Mouse (Mus musculus): ENCODE data around the gene Kras. TPM values are rescaled to one million over a fixed set of nuclear protein-coding genes. Genes with fewer than 3 reads are reported as not detected.

Kras gene
- total and polyA plus RNA-seq, 3 experiments: 5.9 to 32.8 (median 18.8) TPM

DNA sequence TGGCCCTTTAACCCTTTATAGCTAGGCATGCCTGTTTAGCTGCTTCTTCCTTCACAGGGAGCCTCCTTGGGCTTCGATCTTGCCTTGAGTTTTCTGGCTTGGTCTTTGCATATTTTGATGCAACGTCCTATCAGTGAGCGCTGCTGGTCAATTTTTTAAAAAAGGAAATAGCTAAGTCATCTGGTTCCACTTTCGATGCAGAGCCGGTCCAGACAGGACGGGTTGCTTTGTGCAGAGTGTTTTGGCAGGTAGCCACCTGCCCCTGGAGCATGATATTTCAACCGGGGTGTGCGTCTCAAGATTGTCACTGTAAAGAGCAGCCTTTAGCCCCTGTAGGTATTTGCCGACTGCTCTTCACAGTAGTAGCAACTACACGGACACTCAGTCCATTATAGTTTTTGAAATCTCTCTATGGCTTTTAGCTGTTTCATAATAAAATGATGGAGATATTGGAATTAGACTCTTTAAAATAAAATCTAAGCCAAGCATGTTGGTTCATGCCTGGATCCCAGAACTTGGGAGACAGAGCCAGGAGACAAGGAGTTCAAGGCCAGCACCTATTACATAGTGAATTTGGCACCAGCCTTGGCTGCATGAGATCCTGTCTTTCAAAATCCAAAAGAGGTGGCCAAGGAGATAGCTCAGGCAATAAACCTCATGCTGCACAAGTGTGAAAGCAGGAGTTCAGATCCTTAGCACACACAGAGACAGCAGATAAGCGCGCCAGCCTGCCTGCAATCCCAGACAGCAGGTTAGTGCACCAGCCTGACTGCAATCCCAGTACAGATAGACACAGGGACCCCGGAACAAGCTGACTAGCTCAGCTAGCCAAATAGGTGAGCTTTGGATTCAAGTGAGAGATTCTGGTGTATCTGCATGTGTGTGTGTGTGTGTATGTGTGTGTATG lies 41.6 kb upstream of the Kras start:
- Histone ChIP-seq H3K4me2 (ENCODE audit: insufficient read depth, low read depth, poor library complexity, severe bottlenecking) (peak overlapping the region; percentile 90), H3K4me3 (replicated peaks in 1 of 3; ENCODE audit: low read depth in 2 of 3, low read length in 2 of 3, poor library complexity in 1 of 3) (no peak overlapping the region), H3K27ac (ENCODE audit: insufficient read depth, low read depth) (no peak overlapping the region), H3K4me1 (ENCODE audit: control insufficient read depth in 1 of 2, insufficient read depth in 2 of 2) (peaks cover 0 to 20% of the 10 kb centered on the region in 2 experiments; a peak in 3 of 4 replicates), H3K79me2 (replicated peaks; ENCODE audit: control insufficient read depth, extremely low read depth, insufficient read depth, poor library complexity, severe bottlenecking) (no peaks in the 10 kb centered on the region), H3K9me3 (replicated peaks; ENCODE audit: low read length) (peaks cover 4% of the 10 kb centered on the region), H3K9ac (ENCODE audit: insufficient read depth, low read depth) (no peak overlapping the region), H3K27me3 (replicated peaks) (no peaks in the 10 kb centered on the region), H3K36me3 (replicated peaks in 1 of 2; ENCODE audit: control insufficient read depth in 1 of 2, insufficient read depth in 1 of 2, low read length in 1 of 2) (no peaks in the 10 kb centered on the region)
- in situ Hi-C loops (cut with MboI; ENCODE audit: low pct_ligation_motif_present, low pct_unique_long_range_greater_than_20kb, low sequenced_read_pairs) (loop anchor here (5.0 kb wide), 1 partner anchor 51 kb away; no protein-coding TSS in a partner anchor), dilution Hi-C loops (cut with MboI; ENCODE audit: extremely low pct_ligation_motif_present, extremely low pct_unique_long_range_greater_than_20kb, low sequenced_read_pairs) (no loop called here)
- peak; percentile 35 for DNase-seq (ENCODE audit: extremely low read depth)
- TF ChIP-seq NRF1 (IDR thresholded peaks at IDR 0.05; ENCODE audit: low read depth, low read length) (no peak), MAZ (IDR thresholded peaks at IDR 0.05; ENCODE audit: low read depth, low read length) (no peak), PAX5 (IDR thresholded peaks at IDR 0.05; ENCODE audit: low read length) (no peak), JUND (conservative IDR thresholded peaks at IDR 0.05; ENCODE audit: low read depth, low read length) (no peak), USF2 (conservative IDR thresholded peaks at IDR 0.05; ENCODE audit: low read depth, low read length) (no peak), MEF2A (IDR thresholded peaks at IDR 0.05; ENCODE audit: borderline replicate concordance, low read depth, low read length) (0 out of 2 replicates have a peak, but pooled peaks have one; percentile 23), ETS1 (conservative IDR thresholded peaks at IDR 0.05; ENCODE audit: low read depth, low read length) (peak; percentile 56; the same call in 1 of the 2 replicates), EP300 (IDR thresholded peaks at IDR 0.05; ENCODE audit: low read length) (0 out of 2 replicates have a peak, but pooled peaks have one; percentile 13), IRF4 (IDR thresholded peaks at IDR 0.05; ENCODE audit: low read depth, low read length) (peak; percentile 59; the same call in 1 of the 2 replicates), ZNF384 (IDR thresholded peaks at IDR 0.05; ENCODE audit: low read depth, low read length) (peak; percentile 15; the same call in 1 of the 2 replicates), MAFK (IDR thresholded peaks at IDR 0.05; ENCODE audit: insufficient replicate concordance, low read length) (peak; percentile 85), MYC (IDR thresholded peaks at IDR 0.05; ENCODE audit: low read depth, low read length) (no peak)

DNA sequence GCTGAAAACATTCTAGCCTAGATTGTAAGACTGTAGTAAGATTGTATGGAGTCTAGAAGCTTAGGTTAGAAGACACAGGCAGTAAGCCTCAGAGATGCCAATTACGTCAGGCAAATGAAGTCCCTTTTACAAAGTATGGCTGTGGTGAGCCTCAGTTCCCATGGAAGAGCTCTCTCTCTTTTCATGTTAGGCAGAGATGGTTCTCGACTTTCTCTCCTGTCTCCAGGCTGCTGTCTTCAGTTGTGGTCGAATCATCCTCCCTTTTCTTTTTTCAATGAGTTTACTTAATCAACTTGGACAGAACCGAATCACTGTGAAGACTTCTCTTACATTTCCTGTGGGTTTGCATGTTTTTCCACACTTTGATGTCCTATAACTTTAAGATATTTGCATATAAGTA lies 35.6 kb upstream of the Kras start:
- Histone ChIP-seq H3K27me3 (replicated peaks) (no peaks in the 10 kb centered on the region), H3K79me2 (replicated peaks; ENCODE audit: control insufficient read depth, extremely low read depth, insufficient read depth, poor library complexity, severe bottlenecking) (no peaks in the 10 kb centered on the region), H3K9me3 (replicated peaks; ENCODE audit: low read length) (peaks cover 11% of the 10 kb centered on the region), H3K4me3 (replicated peaks in 1 of 3; ENCODE audit: low read depth in 2 of 3, low read length in 2 of 3, poor library complexity in 1 of 3) (no peak overlapping the region), H3K36me3 (replicated peaks in 1 of 2; ENCODE audit: control insufficient read depth in 1 of 2, insufficient read depth in 1 of 2, low read length in 1 of 2) (no peaks in the 10 kb centered on the region), H3K9ac (ENCODE audit: insufficient read depth, low read depth) (no peak overlapping the region), H3K27ac (ENCODE audit: insufficient read depth, low read depth) (no peak overlapping the region), H3K4me1 (ENCODE audit: control insufficient read depth in 1 of 2, insufficient read depth in 2 of 2) (peaks cover 0 to 10% of the 10 kb centered on the region in 2 experiments; a peak in 2 of 4 replicates), H3K4me2 (ENCODE audit: insufficient read depth, low read depth, poor library complexity, severe bottlenecking) (no peak overlapping the region)
- dilution Hi-C loops (cut with MboI; ENCODE audit: extremely low pct_ligation_motif_present, extremely low pct_unique_long_range_greater_than_20kb, low sequenced_read_pairs): no loop called here
- in situ Hi-C loops (cut with MboI; ENCODE audit: low pct_ligation_motif_present, low pct_unique_long_range_greater_than_20kb, low sequenced_read_pairs): no loop called here
- TF ChIP-seq RCOR1 (conservative IDR thresholded peaks at IDR 0.05; ENCODE audit: low read depth, low read length) (no peak), TBP (conservative IDR thresholded peaks at IDR 0.05; ENCODE audit: low read depth, low read length) (no peak), SMC3 (IDR thresholded peaks at IDR 0.05; ENCODE audit: low read depth, low read length) (no peak), SIN3A (IDR thresholded peaks at IDR 0.05; ENCODE audit: low read length) (no peak), CTCF (conservative IDR thresholded peaks at IDR 0.05 in 1 of 2, IDR thresholded peaks at IDR 0.05 in 1 of 2; ENCODE audit: low read depth in 2 of 2, low read length in 2 of 2) (no peak), USF2 (conservative IDR thresholded peaks at IDR 0.05; ENCODE audit: low read depth, low read length) (no peak), IRF4 (IDR thresholded peaks at IDR 0.05; ENCODE audit: low read depth, low read length) (no peak), MXI1 (IDR thresholded peaks at IDR 0.05; ENCODE audit: low read depth, low read length) (no peak), ZKSCAN1 (IDR thresholded peaks at IDR 0.05; ENCODE audit: borderline replicate concordance, low read depth, low read length) (no peak), EP300 (IDR thresholded peaks at IDR 0.05; ENCODE audit: low read length) (no peak)
- DNase-seq (ENCODE audit: extremely low read depth): no peak

Measured in CH12.LX (cell line).